Mouse (Mus musculus) forebrain, embryonic 14.5 days (tissue): ENCODE results near the gene P3h3. TPM values are rescaled to one million over a fixed set of nuclear protein-coding genes. Genes with fewer than 3 reads are reported as not detected.

Source experiments
- ATAC-seq: fragments of 200-750 bp; cut with Nextera tagmentation; 2 replicates; pipeline ENCODE4 v1.8.0; 2017; ENCODE audit warnings: mild to moderate bottlenecking, moderate library complexity
- DNase-seq: peaks from one replicate; pipeline ENCODE4 v3.0.0-alpha.2; 2015; ENCODE audit warnings: low spot score
- H3K27ac ChIP-seq: fragments of 300-500 bp; sonication (generic); 2 replicates; pipeline ENCODE4 v1.5.1; 2014; ENCODE audit warnings: low read depth, mild to moderate bottlenecking, control low read depth, low read length, moderate library complexity
- H3K27me3 ChIP-seq: fragments of 300-500 bp; sonication (generic); replicated peaks from 2 replicates; pipeline ENCODE4 v1.6.1; 2014; ENCODE audit warnings: low read length, control low read depth, mixed read lengths; ENCODE audit not compliant: control insufficient read depth, insufficient read depth
- H3K36me3 ChIP-seq: fragments of 300-500 bp; sonication (generic); 2 replicates; pipeline ENCODE4 v1.6.1; 2014; ENCODE audit warnings: low read length, control low read depth; ENCODE audit not compliant: control insufficient read depth, insufficient read depth
- H3K4me1 ChIP-seq: fragments of 300-500 bp; sonication (generic); 2 replicates; pipeline ENCODE4 v1.6.1; 2014; ENCODE audit warnings: antibody characterized with exemption, low read length, control low read depth; ENCODE audit not compliant: control insufficient read depth, insufficient read depth
- H3K4me2 ChIP-seq: fragments of 300-500 bp; sonication (generic); 2 replicates; pipeline ENCODE4 v1.6.1; 2014; ENCODE audit warnings: mild to moderate bottlenecking, control low read depth, low read length
- H3K4me3 ChIP-seq: fragments of 300-500 bp; sonication (generic); 2 replicates; pipeline ENCODE4 v1.5.1; 2014; ENCODE audit warnings: low read depth, low read length, control low read depth
- H3K9ac ChIP-seq: fragments of 300-500 bp; sonication (generic); 2 replicates; pipeline ENCODE4 v1.6.1; 2014; ENCODE audit warnings: mild to moderate bottlenecking, low read length, control low read depth, moderate library complexity
- H3K9me3 ChIP-seq: fragments of 300-500 bp; sonication (generic); replicated peaks from 2 replicates; pipeline ENCODE4 v1.6.1; 2016; ENCODE audit warnings: low read length, control low read depth, mixed read lengths; ENCODE audit not compliant: control insufficient read depth
- WGBS: fragments of 180-500 bp; shearing (Covaris S2); extraction: QIAGEN DNeasy Blood & Tissue Kit; methylation state at CpG from one replicate; pipeline ENCODE4 v1.1.7; 2014; 5-methylcytosine and 5-hydroxymethylcytosine counted together
- polyA plus RNA-seq: library from polyadenylated mRNA; unstranded; fragments of >200 nt; fragmentation: Nextera tagmentation; extraction: Ambion mirVana; gene quantifications from 2 replicates; pipeline ENCODE4 v1.2.1, GENCODE M21; 2014

Gene P3h3
- 6.2 and 10.1 TPM in 2 replicates for polyA plus RNA-seq

DNA sequence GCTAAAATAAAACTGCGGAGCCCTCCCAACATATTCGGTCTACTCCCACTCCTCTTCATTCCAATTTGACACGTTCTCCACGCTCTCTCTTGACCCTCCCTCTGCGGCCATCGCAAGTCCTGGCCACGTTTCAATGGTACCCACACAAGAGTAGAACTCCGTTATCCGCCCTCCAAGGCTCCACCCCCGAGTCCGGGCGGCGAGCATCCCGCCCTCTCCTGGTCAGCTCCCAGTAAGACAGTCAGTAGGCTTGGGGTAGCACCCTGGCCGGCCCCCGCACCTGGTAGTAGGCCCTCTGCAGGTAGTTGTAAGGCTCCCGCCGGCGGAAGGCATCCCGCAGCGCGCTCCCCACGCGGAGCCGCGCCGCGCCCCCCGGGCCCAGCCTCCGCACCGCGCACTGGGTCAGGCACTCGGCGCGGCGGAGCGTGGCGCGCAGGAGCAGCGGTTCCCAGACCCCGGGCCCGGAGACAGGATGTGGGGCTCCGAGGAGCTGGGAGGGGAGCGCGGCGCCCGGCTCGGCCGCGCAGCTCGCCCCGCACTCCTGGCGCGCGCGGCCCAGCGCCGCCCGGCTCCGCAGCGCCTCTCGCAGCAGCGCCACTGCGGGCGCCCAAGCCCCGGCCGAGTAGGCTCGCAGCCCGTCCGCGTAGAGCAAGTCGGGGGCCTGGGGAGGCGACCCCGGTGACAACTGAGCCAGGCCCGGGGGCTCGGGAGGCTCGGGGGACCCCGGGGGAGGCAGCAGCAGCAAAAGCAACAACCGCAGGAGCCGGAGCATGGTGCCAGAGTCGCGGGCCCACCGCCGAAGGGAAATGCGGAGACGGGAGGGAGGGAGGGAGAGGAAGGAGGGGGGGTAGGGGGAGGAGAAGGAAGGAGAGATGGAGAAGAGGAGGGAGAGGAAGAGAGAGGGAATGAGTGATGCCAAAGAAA lies at the start of gene P3h3:
Gene P3h3 (minus strand): TSS at position 837 of the 924 bp plus-strand sequence.
- Histone ChIP-seq H3K27me3 (no peaks in the 10 kb centered on the region), H3K9me3 (no peaks in the 10 kb centered on the region), H3K4me3 (peak within 1 kb of the TSS; percentile 75), H3K27ac (peak within 1 kb of the TSS; percentile 98), H3K9ac (peak within 1 kb of the TSS; percentile 93), H3K4me1 (peaks cover 21% of the 10 kb centered on the region), H3K36me3 (peaks cover 31% of the 10 kb centered on the region), H3K4me2 (peak within 1 kb of the TSS; percentile 78)
- DNase-seq = peak; percentile 90
- WGBS = under 1% methylated on average over 85 of the region's 86 CpGs
- ATAC-seq = peak; percentile 87

DNA sequence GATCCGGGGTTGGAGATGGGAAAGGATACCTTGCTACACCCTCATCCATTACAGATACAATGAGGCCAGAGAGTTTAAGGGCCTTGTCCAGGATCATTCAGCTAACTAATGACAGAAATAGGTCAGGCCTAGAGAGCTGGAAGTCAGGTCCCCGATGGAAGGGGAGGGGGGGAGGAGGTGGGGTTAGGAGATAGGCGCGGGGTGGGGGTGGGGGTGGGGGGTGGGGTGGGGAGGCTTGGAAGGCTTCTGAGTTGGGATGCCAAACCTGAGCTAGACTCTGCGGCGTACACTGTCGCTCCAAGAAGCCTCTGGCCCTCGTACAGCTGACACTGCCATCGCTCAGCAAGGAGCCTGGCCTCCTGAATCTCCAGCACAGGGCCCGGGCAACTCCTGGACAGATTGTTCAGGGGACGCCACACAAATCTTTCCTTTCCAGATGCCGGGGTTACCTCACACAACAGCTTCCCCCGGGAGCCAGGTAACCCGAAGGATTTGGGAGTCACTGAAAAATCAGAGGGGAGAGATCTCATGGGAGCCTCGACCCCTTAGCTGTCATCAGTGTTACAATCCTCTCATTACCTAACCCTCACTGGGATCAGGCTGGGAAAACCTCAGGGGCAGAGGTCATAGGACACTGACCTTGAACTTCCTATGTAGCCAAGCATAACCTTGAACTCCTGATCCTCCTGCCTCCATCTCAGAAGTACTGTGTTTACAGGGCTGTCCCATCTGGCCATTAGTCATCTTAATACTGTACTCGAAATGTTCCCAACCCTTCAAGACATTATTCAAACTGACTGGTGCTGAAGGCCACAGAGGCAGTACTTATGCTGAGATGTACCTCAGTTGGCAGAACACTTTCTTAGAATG lies 47.7 kb upstream of the P3h3 start:
- Histone ChIP-seq H3K4me1 (peaks cover 22% of the 10 kb centered on the region), H3K27ac (peak overlapping the region; percentile 100), H3K9me3 (no peaks in the 10 kb centered on the region), H3K4me2 (peak overlapping the region; percentile 88), H3K9ac (peak overlapping the region; percentile 71), H3K27me3 (0 out of 2 replicates have a peak, but pooled peaks cover 2% of the 10 kb centered on the region), H3K36me3 (no peaks in the 10 kb centered on the region), H3K4me3 (peak overlapping the region; percentile 37)
- ATAC-seq = no peak; the same call in 1 of the 2 replicates
- 31% methylated on average over 13 of the region's 16 CpGs for WGBS
- DNase-seq = no peak

DNA sequence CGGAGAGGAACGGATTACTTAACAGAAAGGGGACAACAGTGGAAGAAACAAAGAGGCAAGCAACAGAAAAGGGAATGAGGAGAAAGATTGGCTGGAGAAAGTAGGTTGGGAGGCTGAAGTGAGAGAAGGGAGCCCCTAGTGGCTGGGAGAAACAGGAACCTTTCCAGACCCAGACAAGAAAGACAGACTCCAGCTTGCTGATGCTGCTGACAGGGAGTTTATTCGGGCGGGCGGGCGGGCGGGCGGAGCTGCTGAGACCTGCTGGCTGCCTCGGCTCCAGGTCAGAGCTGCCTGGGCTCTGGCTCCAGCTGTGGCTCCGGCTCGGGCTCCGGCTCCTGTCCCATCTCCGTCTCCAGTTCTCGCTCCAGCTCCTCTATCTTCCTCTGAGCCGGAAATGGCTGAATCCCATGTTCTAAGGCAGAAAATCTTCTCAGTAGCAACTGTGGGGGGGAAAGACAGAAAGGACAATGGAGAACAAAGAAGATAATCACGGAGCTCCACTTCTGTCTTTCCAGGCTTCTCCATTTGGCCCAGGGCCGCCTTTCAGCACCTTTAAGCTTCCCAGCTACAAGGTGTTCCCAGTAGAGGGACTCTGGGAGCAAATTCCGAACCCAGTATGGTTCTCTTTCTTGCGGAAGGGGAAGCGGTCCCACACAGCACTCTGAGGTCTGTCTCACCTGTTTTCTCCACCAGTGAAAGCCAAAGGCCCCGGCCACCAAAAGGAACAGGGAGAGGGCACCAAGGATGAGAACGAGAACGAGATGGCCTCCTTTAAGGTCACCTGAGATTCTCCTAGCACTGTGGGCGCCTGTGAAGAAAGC lies 46.8 kb upstream of the P3h3 start:
- H3K9ac ChIP-seq = peak overlapping the region; percentile 71
- ATAC-seq (peak; percentile 85), DNase-seq (peak; percentile 94)
- H3K4me1 ChIP-seq = peaks cover 18% of the 10 kb centered on the region
- H3K36me3 ChIP-seq = no peaks in the 10 kb centered on the region
- peak overlapping the region; percentile 100 for H3K27ac ChIP-seq
- H3K27me3 ChIP-seq = 0 out of 2 replicates have a peak, but pooled peaks cover 2% of the 10 kb centered on the region
- H3K4me2 ChIP-seq = peak overlapping the region; percentile 88
- H3K4me3 ChIP-seq = peak overlapping the region; percentile 37
- WGBS = 5% methylated on average over 23 of the region's 24 CpGs
- no peaks in the 10 kb centered on the region for H3K9me3 ChIP-seq

DNA sequence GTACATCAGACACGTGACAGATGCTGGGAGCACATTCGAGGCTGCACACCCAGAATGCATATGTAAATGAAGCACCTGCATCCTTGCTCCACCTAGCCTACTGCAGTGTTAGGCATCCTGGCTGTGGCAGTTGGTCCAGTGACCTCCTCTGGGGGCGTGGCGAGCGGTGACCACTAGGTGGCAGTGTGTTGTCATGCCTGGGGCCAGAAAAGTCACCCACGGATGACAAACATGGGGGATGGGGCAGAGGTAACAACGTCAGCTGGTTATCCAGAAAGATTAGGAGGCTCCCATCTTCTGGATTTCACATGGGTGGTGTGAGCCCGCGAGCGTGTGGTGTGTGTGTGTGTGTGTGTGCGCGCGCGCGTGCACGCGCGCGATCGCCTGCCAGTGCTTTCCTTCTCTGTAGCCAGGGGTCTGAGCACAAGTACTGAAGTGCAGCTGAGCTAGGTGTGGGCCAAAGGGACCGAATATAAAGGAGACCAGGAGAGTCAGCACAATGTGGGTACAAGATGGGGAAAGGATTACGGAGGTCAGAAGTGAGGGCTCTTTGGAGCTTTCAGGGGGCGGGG lies 46.1 kb upstream of the P3h3 start:
- 1% methylated on average over 23 of the region's 23 CpGs for WGBS

DNA sequence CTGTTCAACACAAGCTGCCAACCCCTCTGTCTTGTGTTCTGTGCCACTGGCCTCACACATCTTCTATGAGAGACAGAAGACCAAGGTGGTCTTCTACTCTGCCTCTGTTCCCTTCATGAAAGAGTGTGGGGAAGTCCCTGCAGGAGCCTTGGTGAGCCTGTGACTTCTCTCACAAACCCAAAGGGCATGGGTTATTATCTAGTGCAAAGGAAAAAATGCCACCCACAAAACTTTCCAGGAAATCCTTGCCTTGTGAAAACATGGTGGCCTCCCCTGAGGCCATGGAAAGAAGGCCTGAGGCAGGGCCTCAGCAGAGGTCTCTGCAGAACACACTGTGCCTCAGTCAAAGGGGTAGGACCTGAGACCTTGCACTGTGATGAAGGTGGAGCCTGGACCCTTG lies 44.3 kb upstream of the P3h3 start:
- no peaks in the 10 kb centered on the region for H3K27me3 ChIP-seq
- no peaks in the 10 kb centered on the region for H3K9me3 ChIP-seq
- no peak for ATAC-seq
- H3K27ac ChIP-seq = no peak overlapping the region
- peaks cover 18% of the 10 kb centered on the region for H3K4me1 ChIP-seq
- DNase-seq = no peak
- H3K36me3 ChIP-seq = no peaks in the 10 kb centered on the region
- H3K4me3 ChIP-seq = no peak overlapping the region
- no peak overlapping the region for H3K4me2 ChIP-seq
- no peak overlapping the region for H3K9ac ChIP-seq

More for the DNA sequence above, 46.1 kb upstream of the P3h3 start:
- H3K4me3 ChIP-seq = peak overlapping the region; percentile 37
- peak; percentile 83 for ATAC-seq
- H3K4me2 ChIP-seq = peak overlapping the region; percentile 88
- H3K9ac ChIP-seq = peak overlapping the region; percentile 71
- H3K9me3 ChIP-seq = no peaks in the 10 kb centered on the region
- no peaks in the 10 kb centered on the region for H3K36me3 ChIP-seq
- peak overlapping the region; percentile 100 for H3K27ac ChIP-seq
- DNase-seq = peak; percentile 95
- peaks cover 18% of the 10 kb centered on the region for H3K4me1 ChIP-seq
- 0 out of 2 replicates have a peak, but pooled peaks cover 2% of the 10 kb centered on the region for H3K27me3 ChIP-seq

DNA sequence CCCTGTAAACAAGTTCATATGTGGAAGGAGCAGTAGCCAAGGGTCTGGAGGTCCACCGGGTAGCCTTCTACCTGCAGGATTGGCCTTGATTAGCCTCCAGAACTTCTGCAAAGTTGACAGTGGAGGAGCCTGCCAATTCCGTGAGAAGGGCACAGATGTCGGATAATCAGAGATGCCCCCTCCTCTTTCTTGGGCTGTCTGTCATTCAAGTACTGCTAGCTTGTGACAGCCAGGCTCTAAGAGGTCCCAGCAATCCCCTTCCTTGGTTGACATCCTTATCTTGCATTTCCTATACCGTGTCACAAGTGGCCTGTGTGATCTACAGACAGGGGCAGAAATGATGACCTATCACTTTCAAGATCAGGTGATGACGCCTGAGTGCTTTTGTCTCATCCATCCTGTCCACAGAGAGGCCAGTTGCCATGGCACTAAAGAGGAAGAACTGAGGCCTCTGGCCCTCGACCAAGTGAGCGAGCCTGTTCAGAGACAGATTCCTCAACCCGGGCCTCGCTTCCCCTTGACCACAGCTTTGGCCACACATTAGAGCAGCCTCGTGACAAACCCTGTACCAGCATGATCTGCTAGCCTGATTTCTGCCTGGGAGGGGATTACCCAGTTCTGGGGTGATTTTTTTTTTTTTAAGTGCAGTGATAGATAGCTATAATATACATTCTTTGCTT lies 43.4 kb upstream of the P3h3 start:
- H3K9ac ChIP-seq = no peak overlapping the region
- no peaks in the 10 kb centered on the region for H3K27me3 ChIP-seq
- H3K4me2 ChIP-seq = no peak overlapping the region
- DNase-seq (no peak), ATAC-seq (no peak)
- peaks cover 18% of the 10 kb centered on the region for H3K4me1 ChIP-seq
- H3K36me3 ChIP-seq = no peaks in the 10 kb centered on the region
- H3K4me3 ChIP-seq = no peak overlapping the region
- 75% methylated on average over 10 of the region's 10 CpGs for WGBS
- no peaks in the 10 kb centered on the region for H3K9me3 ChIP-seq
- H3K27ac ChIP-seq = no peak overlapping the region

DNA sequence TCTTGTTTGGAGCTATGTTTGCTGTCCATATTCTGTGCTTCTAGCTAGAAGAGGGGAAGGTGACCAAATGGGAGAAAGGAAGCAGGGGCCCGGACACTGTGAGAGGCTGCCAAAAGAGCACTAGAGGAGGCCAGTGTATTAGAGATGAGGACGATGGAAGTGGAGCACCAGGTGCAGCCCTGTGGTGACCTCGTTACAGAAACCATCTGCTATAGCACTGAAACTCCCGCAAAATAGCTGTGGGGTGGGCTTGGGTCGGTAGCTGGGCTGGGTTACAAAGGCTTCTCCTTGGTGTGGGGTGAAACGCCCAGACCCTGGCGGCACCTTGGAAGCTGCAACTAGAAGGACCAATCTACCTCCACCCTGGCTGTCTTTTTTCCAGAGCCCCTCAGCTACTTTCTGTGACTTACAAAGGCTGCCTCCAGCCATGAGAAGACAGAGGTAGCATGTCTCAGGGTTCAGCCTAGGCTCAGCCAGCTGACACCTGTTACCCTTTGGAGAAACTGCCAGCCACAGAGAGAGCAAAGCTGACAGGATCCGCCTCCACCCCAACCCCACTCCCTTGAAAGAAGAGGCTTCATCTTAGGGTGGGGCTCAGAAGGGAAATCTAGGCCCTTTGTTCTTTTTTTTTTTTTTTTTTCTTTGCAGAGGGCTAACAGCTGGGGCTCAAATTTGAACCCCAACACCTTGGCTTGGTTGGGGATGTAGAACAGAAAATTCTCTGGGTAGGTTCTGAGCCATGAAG lies 42.7 kb upstream of the P3h3 start:
- Histone ChIP-seq H3K4me2 (no peak overlapping the region), H3K27ac (no peak overlapping the region), H3K4me3 (no peak overlapping the region), H3K27me3 (no peaks in the 10 kb centered on the region), H3K9me3 (no peaks in the 10 kb centered on the region), H3K36me3 (no peaks in the 10 kb centered on the region), H3K4me1 (peaks cover 13% of the 10 kb centered on the region), H3K9ac (no peak overlapping the region)
- 52% methylated on average over 8 of the region's 8 CpGs for WGBS
- ATAC-seq (no peak), DNase-seq (no peak)
